Mouse (Mus musculus) spleen, adult 10 weeks (tissue): ENCODE results near the gene Gm6890. TPM values are rescaled to one million over a fixed set of nuclear protein-coding genes. Genes with fewer than 3 reads are reported as not detected.

Experiments
- polyA plus RNA-seq: library from polyadenylated mRNA; stranded (reverse); fragments of 350-450 nt; fragmentation: Illumina TruSeq; extraction: RNeasy Lipid Tissue Mini Kit (QIAGEN cat#74804); gene quantifications from one replicate; pipeline ENCODE4 v1.2.3, GENCODE M21; 2015; ENCODE audit warnings: low replicate concordance; ENCODE audit not compliant: insufficient read depth

Gene Gm6890
- not detected for polyA plus RNA-seq

GRCm38 (mm10) chrX:74740627-74741026 lies at the start of gene Gm6890:
Gene Gm6890, plus strand, starts transcription at chrX:74740927.

Other genes starting within 250 kb of the Gm6890 start
- gene Olfr1326-ps1, start 166.0 kb upstream of the Gm6890 start, polyA plus RNA-seq, result not detected
- gene Olfr1325, start 148.2 kb upstream of the Gm6890 start, polyA plus RNA-seq, result not detected
- gene Gm5640, start 95.3 kb upstream of the Gm6890 start, polyA plus RNA-seq, result not detected
- gene Gm5936, start 96.3 kb downstream of the Gm6890 start, polyA plus RNA-seq, result not detected